Mouse (Mus musculus) brain, embryonic 18.5 days (tissue): Measurements from ENCODE around the gene Ctnnal1.

Source experiments
- DNase-seq: peaks from one replicate; pipeline ENCODE4 v3.0.0-alpha.2; 2012; ENCODE audit warnings: low read depth, low spot score

Ctnnal1 gene

GRCm38 (mm10) chr4:56802669-56803150 is 62.3 kb downstream of the Ctnnal1 start:
- DNase-seq, result no peak

GRCm38 (mm10) chr4:56801907-56802668 is 62.9 kb downstream of the Ctnnal1 start, which contains the start of the genes Elp1 and Fam206a:
Gene Elp1 (minus strand): TSS chr4:56802331.
Gene Fam206a (plus strand): TSS chr4:56802345.
- peak; percentile 86 for DNase-seq

GRCm38 (mm10) chr4:56791373-56791772 is 73.6 kb downstream of the Ctnnal1 start:
- DNase-seq, result no peak

GRCm38 (mm10) chr4:56771065-56771464 is 93.9 kb downstream of the Ctnnal1 start:
- DNase-seq, result no peak

GRCm38 (mm10) chr4:56768913-56769312 is 96.1 kb downstream of the Ctnnal1 start:
- DNase-seq, result no peak

- no peak for DNase-seq
Measured at GRCm38 (mm10) chr4:56767861-56768284, 97.1 kb downstream of the Ctnnal1 start.
